Mouse (Mus musculus) neural tube, embryonic 11.5 days (tissue): ENCODE measurements around the gene Fam49a. TPM values are rescaled to one million over a fixed set of nuclear protein-coding genes. Genes with fewer than 3 reads are reported as not detected.

Source experiments
- ATAC-seq: fragments of 200-750 bp; cut with Nextera tagmentation; 2 replicates; pipeline ENCODE4 v1.8.0; 2017; ENCODE audit warnings: moderate number of reproducible peaks, mild to moderate bottlenecking, moderate TSS enrichment, moderate library complexity; ENCODE audit not compliant: insufficient read depth, low FRiP score, low TSS enrichment
- DNase-seq: peaks from one replicate; pipeline ENCODE4 v3.0.0-alpha.2; 2015; ENCODE audit warnings: low spot score
- H3K27ac ChIP-seq: fragments of 300-500 bp; sonication (generic); 2 replicates; pipeline ENCODE4 v1.5.1; 2014; ENCODE audit warnings: low read depth, mild to moderate bottlenecking, low read length
- H3K27me3 ChIP-seq: fragments of 300-500 bp; sonication (generic); 2 replicates; pipeline ENCODE4 v1.6.1; 2014; ENCODE audit warnings: mild to moderate bottlenecking, low read length, mixed read lengths; ENCODE audit not compliant: control insufficient read depth, insufficient read depth
- H3K36me3 ChIP-seq: fragments of 300-500 bp; sonication (generic); 2 replicates; pipeline ENCODE4 v1.6.1; 2014; ENCODE audit warnings: mild to moderate bottlenecking, low read length, moderate library complexity, mixed read lengths; ENCODE audit not compliant: control insufficient read depth, insufficient read depth
- H3K4me1 ChIP-seq: fragments of 300-500 bp; sonication (generic); 2 replicates; pipeline ENCODE4 v1.6.1; 2014; ENCODE audit warnings: low read length, mixed read lengths; ENCODE audit not compliant: control insufficient read depth, insufficient read depth
- H3K4me2 ChIP-seq: fragments of 300-500 bp; sonication (generic); 2 replicates; pipeline ENCODE4 v1.6.1; 2014; ENCODE audit warnings: low read depth, mild to moderate bottlenecking, moderate library complexity
- H3K4me3 ChIP-seq: fragments of 300-500 bp; sonication (generic); 2 replicates; pipeline ENCODE4 v1.5.1; 2014; ENCODE audit warnings: low read depth, low read length
- H3K9ac ChIP-seq: fragments of 300-500 bp; sonication (generic); 2 replicates; pipeline ENCODE4 v1.6.1; 2014; ENCODE audit warnings: mild to moderate bottlenecking, low read length
- H3K9me3 ChIP-seq: fragments of 300-500 bp; sonication (generic); 2 replicates; pipeline ENCODE4 v1.6.1; 2016; ENCODE audit warnings: low read length; ENCODE audit not compliant: control insufficient read depth
- WGBS: fragments of 180-500 bp; shearing (Covaris S2); extraction: QIAGEN DNeasy Blood & Tissue Kit; methylation state at CpG from one replicate; pipeline ENCODE4 v1.1.7; 2014; 5-methylcytosine and 5-hydroxymethylcytosine counted together
- polyA plus RNA-seq: library from polyadenylated mRNA; unstranded; fragments of >200 nt; fragmentation: Nextera tagmentation; extraction: Ambion mirVana; gene quantifications from 2 replicates; pipeline ENCODE4 v1.2.1, GENCODE M21; 2014

Gene Fam49a
- polyA plus RNA-seq, 1 experiment from 2014 or later = 34.4 TPM

DNA sequence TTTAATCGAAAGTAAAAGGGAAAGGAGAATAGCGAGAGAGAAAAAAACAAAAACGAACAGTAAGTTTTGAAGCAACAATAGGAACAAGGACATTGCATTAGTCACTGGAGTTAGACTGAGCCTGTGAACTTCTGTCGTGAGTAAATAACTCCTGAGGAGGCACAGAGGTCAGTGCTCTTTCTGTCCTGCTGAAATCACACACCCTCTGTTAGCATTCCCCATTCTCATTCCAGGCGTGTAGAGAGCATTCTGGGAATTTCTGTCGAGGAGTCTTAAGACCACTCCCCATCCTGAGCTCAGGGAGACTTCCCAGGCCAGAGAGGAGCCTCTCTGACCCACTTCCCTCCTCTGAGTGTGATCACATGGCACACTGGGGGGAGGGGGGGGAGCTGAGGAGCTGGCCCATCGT is 16.5 kb downstream of the Fam49a start:
- Histone ChIP-seq H3K4me2 (no peak overlapping the region), H3K27ac (no peak overlapping the region), H3K4me1 (peaks cover 3% of the 10 kb centered on the region; the same call in 1 of the 2 replicates), H3K9me3 (no peaks in the 10 kb centered on the region), H3K27me3 (no peaks in the 10 kb centered on the region), H3K36me3 (no peaks in the 10 kb centered on the region), H3K4me3 (no peak overlapping the region), H3K9ac (no peak overlapping the region)
- WGBS = 62% methylated on average over 7 of the region's 7 CpGs
- DNase-seq = no peak
- no peak for ATAC-seq

DNA sequence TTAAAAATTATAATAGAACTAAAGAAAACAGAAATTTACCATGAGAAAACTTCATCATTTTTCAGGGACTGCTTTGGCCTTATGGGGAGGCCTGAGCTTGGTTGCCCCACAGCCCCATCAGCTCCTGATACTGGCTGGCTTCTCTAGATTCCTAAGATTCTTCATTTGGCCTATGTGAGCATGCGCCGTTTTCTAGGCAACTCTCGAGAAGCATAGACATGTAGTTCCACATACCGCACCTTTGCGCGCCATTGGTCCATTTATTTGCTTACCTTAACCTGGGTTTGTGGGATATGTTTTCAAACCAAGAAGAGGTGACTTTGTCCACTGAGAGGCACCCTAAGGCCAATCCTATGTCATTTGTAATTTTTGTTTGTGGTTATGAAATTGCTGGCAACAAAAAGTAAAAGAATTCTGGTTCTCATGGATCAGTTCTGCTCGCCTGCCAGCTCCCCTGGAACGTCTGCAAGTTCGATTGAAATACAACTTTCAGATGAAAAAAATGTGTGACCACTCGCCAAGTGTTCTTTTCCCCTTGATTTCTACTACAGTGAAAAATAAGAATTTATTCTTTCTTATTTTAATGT is 21.9 kb downstream of the Fam49a start:
- no peak overlapping the region for H3K9ac ChIP-seq
- H3K4me1 ChIP-seq = peaks cover 13% of the 10 kb centered on the region; the same call in 1 of the 2 replicates
- no peak overlapping the region for H3K4me2 ChIP-seq
- DNase-seq = no peak
- no peaks in the 10 kb centered on the region for H3K9me3 ChIP-seq
- no peak overlapping the region for H3K4me3 ChIP-seq
- no peak overlapping the region for H3K27ac ChIP-seq
- 94% methylated on average over 10 of the region's 10 CpGs for WGBS
- no peaks in the 10 kb centered on the region for H3K36me3 ChIP-seq
- H3K27me3 ChIP-seq = no peaks in the 10 kb centered on the region
- ATAC-seq = no peak

GRCm38 (mm10) chr12:12284521-12284920 is 22.6 kb downstream of the Fam49a start:
- Histone ChIP-seq H3K4me1 (peaks cover 13% of the 10 kb centered on the region; the same call in 1 of the 2 replicates), H3K27ac (no peak overlapping the region), H3K27me3 (no peaks in the 10 kb centered on the region), H3K9me3 (no peaks in the 10 kb centered on the region), H3K4me3 (no peak overlapping the region), H3K4me2 (no peak overlapping the region), H3K36me3 (no peaks in the 10 kb centered on the region), H3K9ac (no peak overlapping the region)
- ATAC-seq = no peak
- DNase-seq = no peak
- 95% methylated on average over 6 of the region's 6 CpGs for WGBS

DNA sequence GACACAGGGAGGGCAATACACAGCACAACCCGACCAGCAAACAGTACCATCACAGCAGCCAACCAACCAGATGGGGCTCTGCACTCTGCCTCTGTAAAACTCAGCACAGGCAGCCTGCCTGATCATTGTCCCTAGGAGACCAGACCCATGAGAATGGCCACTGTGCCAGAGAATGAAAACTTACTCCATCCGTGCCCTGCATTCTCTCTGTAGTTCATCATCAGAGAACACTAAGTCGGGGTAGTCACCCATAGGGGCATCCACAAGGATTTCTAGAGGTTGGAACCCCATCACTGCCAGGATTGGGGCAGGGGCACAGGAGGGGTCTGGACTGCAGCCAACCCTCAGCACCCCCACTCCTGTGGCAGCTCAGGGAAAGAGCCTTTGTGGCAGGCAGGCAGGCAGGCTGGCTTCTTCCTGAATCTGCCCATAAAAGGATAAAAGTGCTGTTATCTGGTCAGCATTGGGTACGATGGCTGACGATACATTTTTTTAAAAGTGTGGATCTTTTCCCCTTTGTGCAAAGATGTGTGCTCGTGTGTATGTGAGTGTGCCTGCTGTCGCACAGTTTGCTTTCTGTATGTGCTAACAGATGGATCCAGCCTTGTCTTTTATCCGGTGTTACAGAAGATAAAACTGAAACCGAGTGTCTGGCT is 25.3 kb downstream of the Fam49a start:
- 57% methylated on average over 9 of the region's 9 CpGs for WGBS
- DNase-seq (peak; percentile 16), ATAC-seq (peak; percentile 67)
- H3K4me3 ChIP-seq = no peak overlapping the region
- peaks cover 13% of the 10 kb centered on the region; the same call in 1 of the 2 replicates for H3K4me1 ChIP-seq
- no peaks in the 10 kb centered on the region for H3K27me3 ChIP-seq
- H3K4me2 ChIP-seq = no peak overlapping the region
- H3K9me3 ChIP-seq = no peaks in the 10 kb centered on the region
- peak overlapping the region; percentile 14; the same call in 1 of the 2 replicates for H3K9ac ChIP-seq
- peak overlapping the region; percentile 60 for H3K27ac ChIP-seq
- no peaks in the 10 kb centered on the region for H3K36me3 ChIP-seq

DNA sequence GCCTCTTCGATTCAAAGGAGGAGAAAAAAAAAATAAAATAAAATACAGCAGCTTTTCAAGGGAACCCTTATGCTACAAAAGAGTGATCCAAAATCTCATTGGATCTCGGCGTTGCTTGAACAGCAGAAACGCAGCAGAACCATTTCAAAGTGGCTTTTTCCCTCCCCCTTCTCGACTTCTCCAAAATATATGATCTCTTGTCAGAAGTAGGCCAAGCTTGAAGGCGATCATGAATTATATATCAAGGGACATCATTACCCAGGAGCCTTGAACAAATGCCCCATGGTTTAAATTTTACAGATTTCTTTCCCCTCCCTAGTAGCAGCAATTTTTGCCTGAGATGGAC is 25.8 kb downstream of the Fam49a start:
- 51% methylated on average over 6 of the region's 6 CpGs for WGBS
- H3K27ac ChIP-seq = peak overlapping the region; percentile 60
- no peak overlapping the region for H3K4me2 ChIP-seq
- no peak for ATAC-seq
- no peak overlapping the region for H3K9ac ChIP-seq
- H3K4me1 ChIP-seq = peaks cover 13% of the 10 kb centered on the region; the same call in 1 of the 2 replicates
- DNase-seq = no peak
- H3K27me3 ChIP-seq = no peaks in the 10 kb centered on the region
- no peaks in the 10 kb centered on the region for H3K9me3 ChIP-seq
- H3K36me3 ChIP-seq = no peaks in the 10 kb centered on the region
- H3K4me3 ChIP-seq = no peak overlapping the region

GRCm38 (mm10) chr12:12288586-12288985 is 26.6 kb downstream of the Fam49a start:
- no peak for ATAC-seq

DNA sequence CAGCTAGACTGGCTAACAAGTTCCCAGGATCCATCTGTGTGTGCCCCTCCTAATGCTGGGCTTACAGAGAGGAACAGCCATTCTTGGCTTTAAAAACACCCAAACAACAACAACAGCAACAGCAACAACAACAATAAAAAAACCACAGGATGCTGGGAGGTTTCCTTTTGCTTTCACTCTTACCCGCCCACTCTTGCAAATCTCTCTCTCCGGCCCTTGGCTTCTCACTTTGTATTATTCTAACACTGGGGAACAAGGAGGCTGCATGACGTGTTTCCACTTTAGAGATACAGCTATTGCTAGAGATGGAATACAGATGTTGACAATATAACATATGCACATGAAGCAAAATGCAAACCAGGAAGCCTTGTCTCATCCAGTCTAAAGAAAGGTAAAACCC is 27.7 kb downstream of the Fam49a start:
- Histone ChIP-seq H3K9me3 (no peaks in the 10 kb centered on the region), H3K4me3 (no peak overlapping the region), H3K9ac (no peak overlapping the region), H3K27ac (no peak overlapping the region), H3K4me1 (peaks cover 13% of the 10 kb centered on the region; the same call in 1 of the 2 replicates), H3K27me3 (no peaks in the 10 kb centered on the region), H3K36me3 (no peaks in the 10 kb centered on the region), H3K4me2 (no peak overlapping the region)
- DNase-seq = no peak
- no peak for ATAC-seq
- WGBS = 84% methylated on average over 3 of the region's 3 CpGs

More at GRCm38 (mm10) chr12:12288586-12288985, 26.6 kb downstream of the Fam49a start:
- peaks cover 13% of the 10 kb centered on the region; the same call in 1 of the 2 replicates for H3K4me1 ChIP-seq
- no peak overlapping the region for H3K27ac ChIP-seq
- H3K9me3 ChIP-seq = no peaks in the 10 kb centered on the region
- no peaks in the 10 kb centered on the region for H3K36me3 ChIP-seq
- H3K27me3 ChIP-seq = no peaks in the 10 kb centered on the region
- H3K4me2 ChIP-seq = no peak overlapping the region
- no peak overlapping the region for H3K4me3 ChIP-seq
- no peak for DNase-seq
- WGBS = 82% methylated on average over 1 of the region's 1 CpGs
- H3K9ac ChIP-seq = no peak overlapping the region

DNA sequence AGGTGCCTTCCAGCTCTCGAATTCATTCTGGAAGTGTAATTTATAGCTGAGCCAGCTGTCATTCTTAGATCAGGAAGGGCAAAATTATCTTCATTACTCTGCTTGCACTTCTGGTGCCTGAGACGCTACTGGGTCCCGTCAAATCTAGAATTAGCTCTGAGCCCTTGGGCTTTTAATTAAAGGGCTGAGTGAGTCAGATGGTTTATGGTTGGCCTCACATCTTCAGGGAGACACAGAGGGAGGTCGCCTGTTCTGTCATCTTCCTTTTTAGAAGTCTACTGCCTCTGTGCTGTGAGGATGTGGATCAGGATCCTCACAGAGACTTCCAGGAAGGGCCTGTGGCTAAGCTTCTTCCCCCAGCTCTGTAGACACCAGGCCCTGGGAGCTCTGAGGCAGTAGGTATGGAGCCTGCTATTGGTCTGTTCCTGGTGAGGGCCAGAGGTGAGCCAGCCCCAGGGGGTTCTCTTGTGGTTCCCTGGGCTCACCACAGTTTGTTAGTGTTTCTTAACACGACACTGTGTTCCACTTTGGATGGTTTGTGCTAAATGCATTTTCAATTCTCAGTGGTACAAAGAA is 30.2 kb downstream of the Fam49a start:
- no peaks in the 10 kb centered on the region for H3K9me3 ChIP-seq
- ATAC-seq (no peak), DNase-seq (no peak)
- no peaks in the 10 kb centered on the region for H3K27me3 ChIP-seq
- H3K9ac ChIP-seq = no peak overlapping the region
- WGBS = 51% methylated on average over 5 of the region's 5 CpGs
- H3K36me3 ChIP-seq = no peaks in the 10 kb centered on the region
- peaks cover 9% of the 10 kb centered on the region; the same call in 1 of the 2 replicates for H3K4me1 ChIP-seq
- no peak overlapping the region for H3K4me2 ChIP-seq
- no peak overlapping the region for H3K4me3 ChIP-seq
- no peak overlapping the region for H3K27ac ChIP-seq
